Mouse (Mus musculus) frontal cortex, adult 2 months (tissue): ENCODE data around the gene 4930518I15Rik. TPM values are rescaled to one million over a fixed set of nuclear protein-coding genes. Genes with fewer than 3 reads are reported as not detected.
"Not testable (repeated sequence)": the region's sequence is repeated elsewhere in the genome, so short reads cannot be mapped to it uniquely, and the experiment has no call there.

Experiments used
- DNase-seq, 2 experiments: peaks; one replicate each; pipeline ENCODE4 v3.0.0; 2022; ENCODE audit warnings: low spot score in 1 of 2; ENCODE audit errors: extremely low spot score in 1 of 2
- polyA plus RNA-seq: library from polyadenylated mRNA; depleted of rRNA; stranded (reverse); fragments of >200 nt; gene quantifications from 2 replicates; pipeline ENCODE4 v1.2.3, GENCODE M21; 2012

4930518I15Rik gene
- polyA plus RNA-seq, 1 experiment, result 3.2 TPM

DNA sequence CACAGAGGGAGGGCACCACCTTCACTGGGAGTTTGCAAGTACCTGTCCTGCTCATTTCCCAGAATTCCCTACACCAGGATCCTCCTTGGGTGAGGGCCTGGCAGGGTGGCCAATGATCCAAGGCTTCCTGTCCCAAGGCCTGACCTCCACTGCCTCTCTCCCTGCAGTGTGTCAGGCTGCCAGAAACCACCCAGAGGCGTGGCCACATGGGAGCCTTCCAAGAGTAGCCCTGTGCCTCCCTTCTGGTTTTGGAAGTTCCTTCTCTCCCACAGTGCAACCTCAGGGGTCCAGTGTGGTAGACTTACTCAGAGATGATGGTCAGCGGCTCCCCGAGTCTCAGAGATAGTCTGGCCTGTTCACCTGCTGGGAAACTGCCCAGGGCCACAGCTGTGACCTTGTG, 21.8 kb upstream of the 4930518I15Rik start:
- no peak for DNase-seq

DNA sequence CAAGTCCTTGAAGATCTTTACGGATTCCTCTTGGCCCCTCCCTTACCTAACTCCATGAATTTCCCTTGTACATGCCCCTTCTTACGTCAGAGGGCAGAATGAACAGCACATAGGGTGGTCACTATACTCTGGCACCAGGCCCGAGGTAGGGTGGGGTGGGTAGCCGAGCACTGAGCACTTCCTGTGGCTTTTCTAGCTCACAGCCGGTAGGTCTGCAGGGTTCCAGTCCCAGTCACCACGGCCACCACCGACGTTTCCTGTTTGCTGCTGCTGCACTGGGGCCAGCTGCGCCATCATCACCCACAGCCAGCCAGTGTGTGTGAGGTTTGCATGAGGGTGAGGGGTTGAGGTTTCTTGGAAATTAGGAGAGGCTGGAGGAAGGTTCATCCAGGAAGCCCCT, 20.0 kb upstream of the 4930518I15Rik start:
- DNase-seq, result no peak

DNA sequence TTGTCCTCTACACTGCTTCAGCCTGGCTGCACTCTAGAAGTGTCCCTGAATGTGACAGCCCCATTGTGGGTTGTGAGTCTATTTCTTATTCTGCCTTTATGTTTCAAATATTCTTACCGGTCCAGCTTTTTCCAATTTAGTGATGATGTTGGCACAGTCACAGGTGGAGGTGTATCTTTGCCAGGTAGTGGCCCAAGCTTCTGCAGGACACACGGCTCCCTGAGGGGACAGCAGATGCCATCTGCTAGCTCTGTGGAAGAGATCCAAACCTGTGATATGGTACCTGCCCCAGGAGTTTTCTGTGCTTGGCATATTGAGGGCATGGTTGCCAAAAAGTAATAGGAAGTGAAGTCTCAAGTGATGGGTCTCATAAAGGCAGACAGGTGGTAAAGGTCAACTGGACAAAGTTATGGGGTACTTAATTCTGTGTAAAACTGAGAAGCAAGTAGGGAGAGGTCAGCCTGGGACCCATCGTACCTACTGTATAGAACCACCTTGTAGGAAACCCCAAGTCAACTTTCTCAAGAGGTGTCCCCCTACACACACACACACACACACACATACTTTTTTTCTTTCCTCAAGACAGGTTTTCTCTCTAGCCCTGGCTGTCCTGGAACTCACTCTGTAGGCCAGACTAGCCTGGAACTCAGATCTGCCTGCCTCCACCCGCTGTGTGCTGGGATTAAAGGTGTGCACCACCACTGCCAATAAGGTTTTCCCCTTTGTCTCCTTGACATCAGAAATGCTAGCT, 17.2 kb upstream of the 4930518I15Rik start:
- DNase-seq, result no peak

DNA sequence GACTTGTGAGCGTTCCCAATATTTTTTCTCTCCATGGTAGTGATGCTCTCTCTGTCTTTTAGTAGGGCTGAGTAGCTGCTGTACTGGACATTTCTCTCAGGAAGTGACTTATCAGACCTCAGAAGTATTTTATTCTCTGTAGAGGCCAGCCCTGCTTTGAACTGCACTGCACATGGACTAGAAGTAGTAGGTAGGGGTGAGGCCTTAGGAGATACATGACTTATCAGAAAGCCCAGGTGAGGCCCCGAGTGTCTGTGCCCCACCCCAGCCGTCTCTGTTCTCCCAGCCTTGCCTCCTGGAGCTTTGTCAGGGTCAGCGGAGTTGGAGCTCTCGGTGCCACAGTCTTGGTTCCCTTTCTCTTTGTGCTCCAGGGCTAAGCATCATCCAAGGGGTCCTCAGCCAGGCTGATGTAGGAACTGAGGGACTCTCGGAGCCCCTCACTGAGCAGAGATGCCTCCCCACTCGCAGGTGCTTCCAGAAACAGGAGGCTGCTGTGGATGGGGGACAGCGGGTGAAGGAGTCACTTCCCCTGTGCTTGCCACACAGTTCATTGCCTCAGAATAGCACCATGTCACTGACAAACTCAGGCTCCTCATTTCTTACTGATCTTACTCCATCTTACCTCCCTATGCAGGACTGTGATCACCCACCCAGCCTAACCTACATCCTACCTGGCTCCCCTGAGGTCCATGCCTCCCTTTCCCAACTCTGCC, 16.5 kb upstream of the 4930518I15Rik start:
- no peak for DNase-seq

DNA sequence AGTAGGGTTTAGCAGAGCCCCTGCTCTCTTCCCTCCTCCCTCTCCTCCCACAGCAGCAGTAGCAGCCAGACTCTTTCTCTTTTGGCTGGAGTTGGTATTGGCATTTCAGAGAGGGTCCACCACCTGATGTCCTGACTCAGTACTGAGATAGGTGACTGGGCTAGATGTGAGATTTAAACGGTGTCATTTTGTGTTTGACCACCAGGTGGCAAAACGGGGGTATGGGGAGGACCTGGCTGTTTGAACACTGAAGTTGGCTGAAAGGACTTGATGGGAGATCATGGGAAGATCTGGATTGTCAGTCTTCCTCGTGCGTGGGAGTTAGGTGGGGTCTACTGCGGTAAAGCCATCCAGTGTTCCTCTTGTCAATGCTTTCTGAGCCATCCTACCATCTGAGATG, 15.9 kb upstream of the 4930518I15Rik start:
- DNase-seq, result peak in 1 of 2 experiments; percentile 72

DNA sequence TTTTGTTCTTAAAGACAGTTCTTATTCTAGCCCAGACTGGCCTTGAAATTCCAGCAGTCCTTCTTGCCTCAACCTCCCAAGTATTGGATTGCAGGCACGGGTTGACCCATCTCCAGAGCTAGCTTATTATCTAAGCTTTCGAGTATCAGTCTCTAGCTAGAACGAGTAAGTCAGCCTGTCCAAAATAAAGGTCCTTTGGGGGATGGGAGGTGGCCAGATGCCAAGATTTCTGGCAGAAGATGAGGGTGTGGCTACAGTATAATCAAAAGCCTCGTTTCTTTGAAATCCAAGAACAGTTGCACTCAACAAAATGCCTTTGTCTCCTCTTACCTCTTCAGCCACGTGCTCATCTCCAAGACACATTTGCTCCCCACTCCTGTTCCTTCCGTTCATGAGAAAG, 12.8 kb upstream of the 4930518I15Rik start:
- no peak for DNase-seq

DNA sequence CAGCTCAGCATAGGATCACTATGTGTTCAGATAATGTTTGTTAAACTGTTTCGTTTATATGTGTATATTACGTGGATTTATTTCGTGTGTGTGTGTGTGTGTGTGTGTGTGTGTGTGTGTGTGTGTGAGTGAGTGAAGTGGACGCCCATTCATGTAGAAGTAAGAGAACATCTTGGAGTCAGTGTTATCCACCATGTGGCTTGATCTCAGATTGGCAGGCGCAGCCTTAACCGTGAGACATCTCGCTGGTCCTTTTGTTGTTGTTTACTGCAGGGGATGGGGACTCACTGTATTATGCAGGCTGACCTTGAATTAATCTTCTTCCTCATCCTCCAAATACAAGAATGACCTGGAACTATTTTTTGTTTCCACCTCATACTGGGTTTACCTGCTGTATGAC, 11.8 kb upstream of the 4930518I15Rik start:
- no peak for DNase-seq

DNA sequence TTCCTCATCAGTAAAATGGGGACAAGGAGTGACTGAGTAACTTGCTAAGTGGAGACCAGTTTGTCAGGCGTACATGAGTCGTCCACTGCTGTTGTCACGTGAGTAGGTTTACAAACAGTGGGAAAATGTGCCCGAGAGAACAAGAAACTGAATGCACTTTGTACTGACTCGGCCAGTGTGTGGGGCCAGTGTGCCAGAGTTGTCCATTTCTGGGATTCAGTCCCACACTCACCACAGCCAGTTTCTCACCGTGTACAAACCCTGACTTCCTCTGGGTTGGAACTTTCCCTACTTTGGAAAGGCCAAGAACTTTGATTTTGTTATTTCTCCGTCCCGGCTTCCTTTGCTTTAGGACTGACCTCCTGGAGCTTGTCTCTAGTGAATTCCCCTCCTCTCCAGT, 11.2 kb upstream of the 4930518I15Rik start:
- DNase-seq, result peak in 1 of 2 experiments; percentile 18

DNA sequence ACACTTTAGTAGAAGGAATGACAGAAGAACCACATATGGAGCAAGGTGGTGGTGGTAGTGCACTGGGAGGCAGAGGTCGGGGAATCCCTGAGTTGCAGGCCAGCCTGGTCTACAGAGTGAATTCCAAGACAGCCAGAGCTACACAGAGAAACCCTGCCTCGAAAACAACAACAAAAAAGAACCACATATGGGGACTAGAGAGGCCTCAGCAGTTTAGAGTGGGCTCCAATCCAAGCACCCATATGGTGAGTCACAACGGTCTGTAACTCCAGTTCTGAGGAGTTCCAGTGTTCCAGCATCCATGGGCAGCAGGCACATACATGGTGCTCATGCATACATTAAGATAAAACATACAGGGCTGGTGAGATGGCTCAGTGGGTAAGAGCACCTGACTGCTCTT, 6.7 kb upstream of the 4930518I15Rik start:
- no peak for DNase-seq

DNA sequence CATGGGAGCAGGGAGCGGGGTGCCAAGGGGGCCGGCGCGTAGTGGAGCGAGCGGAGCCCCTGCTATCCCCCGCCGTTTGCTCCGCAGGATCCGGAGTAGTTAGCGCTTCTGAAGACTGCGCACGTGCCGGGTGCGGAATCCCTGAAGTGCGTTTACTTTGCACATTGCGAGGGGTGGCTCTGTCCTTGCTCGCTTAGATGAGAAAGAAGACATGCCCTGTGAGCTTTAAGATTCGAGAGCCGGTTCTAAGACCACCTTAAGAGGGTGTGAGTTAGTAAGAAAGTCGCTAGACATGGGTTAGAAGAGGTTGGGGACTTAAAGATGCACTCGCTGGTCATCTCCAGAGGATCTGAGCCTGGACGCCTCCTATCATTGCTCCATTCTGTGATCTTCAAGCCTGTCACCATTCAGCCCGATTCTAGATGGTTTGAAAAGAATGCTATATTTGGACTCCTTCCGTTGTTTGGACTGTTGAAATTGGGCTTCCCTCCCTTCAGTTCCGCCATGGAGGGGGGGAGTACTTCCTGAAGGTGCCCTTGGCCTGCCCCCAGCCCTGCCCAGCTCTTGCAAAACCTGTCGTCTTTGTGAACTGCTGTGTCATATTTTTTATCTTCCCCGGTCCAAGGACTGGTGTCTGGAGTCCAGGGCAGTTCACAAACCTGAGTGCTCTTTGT, 5.9 kb upstream of the 4930518I15Rik start:
- no peak for DNase-seq

DNA sequence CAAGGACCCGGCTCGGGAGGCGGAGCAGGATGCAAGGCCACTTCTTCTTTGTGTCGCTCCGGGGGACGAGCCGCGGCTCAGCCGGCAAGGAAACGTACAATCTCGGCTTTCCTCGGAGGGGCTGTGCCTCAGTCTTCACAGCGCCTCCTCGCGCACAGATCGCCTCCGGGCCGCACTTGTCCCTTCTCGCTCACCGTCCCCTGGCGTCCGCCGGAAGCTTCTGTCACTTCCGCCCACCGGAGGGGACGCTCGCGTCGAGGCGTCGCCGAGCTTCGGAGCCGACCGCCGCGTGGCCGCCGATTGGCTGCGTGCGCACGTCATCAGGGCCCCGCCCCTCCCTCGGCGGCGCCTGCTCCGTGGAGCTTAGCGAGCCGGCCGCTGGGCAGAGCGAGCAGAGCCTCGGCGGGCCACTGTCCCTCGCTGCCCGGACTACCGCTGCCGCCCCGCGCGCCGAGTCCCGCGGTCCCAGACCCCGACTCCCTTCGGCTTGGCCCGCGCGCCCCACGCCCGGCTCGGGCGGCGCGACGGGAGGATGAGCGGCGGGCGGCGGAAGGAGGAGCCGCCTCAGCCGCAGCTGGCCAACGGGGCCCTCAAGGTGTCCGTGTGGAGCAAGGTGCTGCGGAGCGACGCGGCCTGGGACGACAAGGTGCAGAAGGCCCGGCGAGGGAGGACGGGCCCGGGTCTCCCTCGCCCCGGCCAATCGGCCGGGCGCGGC, 5.2 kb upstream of the 4930518I15Rik start, which contains the start of gene Rab5if:
TSS of gene Rab5if (plus strand) at position 357 of the 715 bp plus-strand sequence.
- peak; percentile 93 to 98 for DNase-seq

DNA sequence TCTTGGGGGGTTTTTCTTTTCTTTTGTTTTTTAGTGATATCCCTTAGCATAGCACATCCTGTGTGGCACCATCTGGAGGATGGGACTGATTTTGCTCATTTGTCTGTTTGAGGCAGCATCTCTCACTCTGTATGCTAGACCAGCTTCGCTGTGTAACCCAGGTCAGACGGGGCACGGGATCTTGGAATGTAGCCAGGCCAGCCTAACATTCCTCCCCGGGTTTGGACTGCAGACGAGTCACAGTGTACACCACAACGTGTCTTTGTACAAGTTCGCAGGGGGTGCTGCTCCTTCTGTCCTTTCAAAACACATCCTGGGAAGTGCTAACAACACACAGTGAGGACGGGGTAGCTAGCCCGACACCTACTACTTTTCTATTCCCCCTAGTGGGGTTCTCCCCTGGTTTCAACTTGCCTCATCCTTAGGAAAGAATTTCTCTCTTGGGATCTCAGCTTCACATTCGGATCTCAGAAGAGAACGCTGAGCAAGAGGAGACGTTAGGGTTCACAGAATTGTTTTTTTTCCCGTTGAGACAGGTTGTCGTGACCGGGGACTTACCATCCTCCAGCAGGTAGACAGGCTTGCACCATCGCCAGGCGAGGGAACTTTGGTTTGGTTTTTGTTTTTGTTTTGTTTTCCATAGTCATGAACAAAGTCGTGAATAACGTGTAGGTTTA, 4.4 kb upstream of the 4930518I15Rik start:
- DNase-seq, result peak in 1 of 2 experiments; percentile 26

DNA sequence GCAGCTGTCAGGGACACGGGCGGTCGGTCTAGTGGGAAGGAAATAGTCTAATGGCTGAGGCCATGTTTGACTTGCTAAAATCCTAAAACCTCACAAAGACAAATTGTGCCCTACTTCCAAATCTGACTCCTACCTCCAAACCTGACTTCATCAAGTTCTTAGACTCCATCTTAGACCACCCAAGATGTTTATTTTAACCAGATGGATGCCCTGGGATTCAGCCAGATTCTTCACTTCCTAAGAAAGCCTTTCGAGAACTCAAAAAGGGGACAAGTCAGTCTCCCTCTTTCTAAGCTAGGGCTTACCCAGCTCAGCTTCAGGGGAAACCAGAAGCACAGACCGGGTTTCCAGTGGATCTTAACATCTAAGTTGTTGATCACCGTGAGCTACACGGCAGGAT, 925 bp upstream of the 4930518I15Rik start:
- DNase-seq, result no peak

DNA sequence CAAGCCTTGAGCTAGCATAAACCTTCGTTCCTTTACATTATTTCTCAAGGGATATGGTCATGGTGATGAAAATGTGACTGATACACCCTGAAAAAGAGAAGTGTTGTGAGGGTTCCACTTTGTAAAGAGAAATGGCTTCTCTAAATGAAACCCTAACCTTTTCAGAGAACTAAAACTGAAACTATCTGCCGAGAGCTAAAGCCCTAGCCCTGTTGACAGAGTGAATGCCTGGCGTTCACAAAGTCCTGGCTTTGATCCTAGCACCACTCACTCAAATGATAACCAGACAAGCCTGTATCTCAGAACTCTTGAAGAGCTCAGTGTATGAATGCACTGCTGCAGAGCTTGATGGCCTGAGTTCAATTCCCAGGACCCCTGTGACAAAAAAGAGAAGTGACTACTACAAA, 358 bp downstream of the 4930518I15Rik start:
- DNase-seq, result no peak

DNA sequence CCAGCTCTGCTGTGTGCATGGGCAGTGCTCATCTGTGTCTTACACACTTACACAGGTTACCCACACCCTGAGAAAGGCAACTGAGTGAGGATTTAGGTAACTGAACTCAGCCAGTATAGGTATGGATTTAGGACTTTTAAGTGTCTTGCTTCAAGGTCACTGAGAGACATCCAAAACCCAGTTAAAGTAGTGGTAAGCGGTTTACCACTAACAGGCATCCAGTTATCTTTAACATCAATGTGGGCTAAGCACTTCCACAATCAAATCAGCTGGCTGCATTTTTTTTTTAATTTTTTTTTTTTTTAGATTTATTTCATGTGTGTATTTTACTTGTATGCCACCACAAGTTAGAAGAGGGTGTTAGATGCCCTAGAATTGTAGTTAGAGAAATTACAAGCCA, 1.4 kb downstream of the 4930518I15Rik start:
- no peak for DNase-seq

DNA sequence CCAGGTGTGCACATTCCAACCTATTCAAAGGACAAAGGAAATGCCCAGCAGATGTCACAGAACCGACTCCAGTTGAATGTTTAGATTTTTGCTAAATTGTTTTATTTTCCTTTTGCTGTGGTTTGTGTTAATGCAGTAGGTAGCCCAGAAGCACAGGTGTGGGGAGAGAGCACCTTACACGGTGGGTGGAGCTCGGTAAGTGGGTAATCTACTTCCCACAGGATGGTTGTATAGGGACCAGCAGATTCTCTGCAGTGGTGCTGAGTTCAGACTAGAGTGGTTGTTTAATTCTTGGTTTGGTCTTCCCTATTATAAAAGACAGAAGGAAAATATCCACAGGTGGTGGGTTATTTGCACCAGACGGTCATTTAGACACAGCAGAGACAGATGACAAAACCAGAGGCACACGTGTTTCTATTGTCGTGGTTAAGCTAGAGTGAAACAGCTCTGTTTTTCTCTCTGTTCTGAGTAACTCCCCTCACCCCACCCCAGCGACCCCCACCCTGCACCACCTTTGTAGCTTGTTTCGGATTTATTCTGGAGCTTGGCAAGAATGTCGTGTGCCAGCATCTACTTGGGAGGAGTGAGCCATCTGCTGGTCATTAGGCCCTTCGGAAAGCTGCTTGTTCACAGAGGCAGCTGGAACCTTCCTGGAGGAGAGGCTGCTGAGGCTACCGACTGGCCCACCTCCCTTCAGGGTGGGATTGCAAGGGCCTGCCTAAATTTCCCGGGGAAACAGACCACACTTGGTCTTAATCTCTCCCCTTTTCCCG, 3.6 kb downstream of the 4930518I15Rik start:
- peak in 1 of 2 experiments; percentile 68 for DNase-seq

DNA sequence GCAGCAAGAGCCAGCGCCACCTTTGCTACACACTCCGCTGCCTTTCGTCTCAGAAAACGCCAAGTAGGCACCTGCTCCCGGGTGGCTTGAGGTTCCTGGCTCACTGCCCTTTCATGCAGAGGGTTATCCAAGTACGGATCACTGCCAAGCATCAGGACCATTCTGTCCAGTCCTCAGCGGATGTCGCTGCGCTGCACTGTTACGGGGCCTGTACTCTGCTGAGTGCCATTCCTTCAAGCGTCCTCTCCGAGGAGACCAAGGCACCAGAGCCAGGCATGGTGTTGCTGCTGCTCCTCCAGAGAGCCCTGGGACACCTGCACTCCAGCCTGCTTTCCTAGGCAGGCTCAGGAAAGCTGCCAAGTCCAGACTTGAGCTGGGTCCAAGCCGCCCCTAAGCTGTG, 4.2 kb downstream of the 4930518I15Rik start:
- DNase-seq, result not testable (repeated sequence)

DNA sequence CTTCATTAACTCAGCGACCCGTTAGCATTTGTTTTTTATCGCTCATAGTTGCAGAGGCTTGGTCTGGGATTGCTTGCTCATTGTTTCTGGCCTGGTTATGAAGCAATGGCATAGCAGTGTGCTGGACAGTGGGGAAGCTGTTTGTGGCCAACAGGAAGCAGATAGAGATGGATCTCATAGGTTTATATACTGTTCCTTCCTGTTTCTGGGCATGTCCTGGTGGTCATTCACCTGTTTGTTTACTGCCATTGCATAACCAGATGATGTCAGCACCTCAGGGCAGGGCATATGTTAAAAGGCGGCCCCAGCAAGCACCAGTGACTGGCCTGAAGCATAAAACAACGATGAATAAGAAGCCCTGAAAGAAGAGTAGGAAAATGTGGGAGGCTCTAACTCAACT, 7.2 kb downstream of the 4930518I15Rik start:
- no peak for DNase-seq

DNA sequence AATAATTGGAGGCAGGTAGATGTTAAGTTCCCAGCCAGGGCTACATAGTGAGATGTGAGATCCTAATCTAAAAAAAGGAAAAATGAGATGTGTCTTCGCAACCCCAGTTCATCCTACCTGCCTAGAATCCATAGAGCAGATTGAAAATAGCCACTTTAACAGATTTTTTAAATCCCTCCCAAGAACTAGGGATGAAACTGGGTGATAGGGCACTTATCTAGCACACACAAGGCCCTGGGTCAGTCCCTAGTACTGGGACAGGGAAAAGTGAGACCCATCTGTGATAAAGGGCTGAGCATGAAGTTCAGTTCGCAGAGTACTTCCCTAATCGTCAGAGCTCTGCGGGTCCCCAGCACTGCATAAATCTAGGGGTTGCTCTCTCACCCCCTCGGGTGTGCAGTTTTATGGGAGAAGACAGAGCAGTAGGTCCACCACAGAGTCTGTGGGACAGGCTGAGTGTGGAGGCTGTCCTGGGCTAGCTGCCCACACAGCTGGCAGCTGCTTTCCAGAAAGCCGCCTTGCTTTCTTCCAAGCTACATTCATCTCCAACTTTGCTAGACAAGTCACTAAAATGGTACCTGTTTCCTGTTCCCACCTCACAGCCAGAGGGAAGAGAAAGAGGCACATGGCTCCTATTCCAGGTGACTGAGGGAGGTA, 9.1 kb downstream of the 4930518I15Rik start:
- DNase-seq, result no peak
